Mouse (Mus musculus) olfactory bulb, adult 2 months (tissue): ENCODE measurements around the gene Gm21885.

Experiments used
- CTCF ChIP-seq: fragments of 200-500 bp; IDR thresholded peaks from 2 replicates; pipeline ENCODE4 v1.5.1; 2012; ENCODE audit warnings: low read depth, mild to moderate bottlenecking, low read length, moderate library complexity; ENCODE audit not compliant: insufficient read depth
- POLR2A ChIP-seq: fragments of 200-500 bp; IDR thresholded peaks from 2 replicates; pipeline ENCODE4 v1.6.1; 2012; ENCODE audit warnings: mild to moderate bottlenecking, low read depth, low read length, moderate library complexity; ENCODE audit not compliant: insufficient read depth

GRCm38 (mm10) chr11:94328644-94329025 lies 47.0 kb downstream of the Gm21885 start:
- TF ChIP-seq POLR2A: no peak
- no peak for TF ChIP-seq CTCF
